Mouse (Mus musculus) hindbrain, embryonic 12.5 days (tissue): Measurements from ENCODE around the gene M1ap. TPM values are rescaled to one million over a fixed set of nuclear protein-coding genes. Genes with fewer than 3 reads are reported as not detected.

Source experiments
- ATAC-seq: fragments of 200-750 bp; cut with Nextera tagmentation; 2 replicates; pipeline ENCODE4 v1.8.0; 2017; ENCODE audit warnings: moderate TSS enrichment; ENCODE audit not compliant: low FRiP score
- H3K27ac ChIP-seq: fragments of 300-500 bp; sonication (generic); 2 replicates; pipeline ENCODE4 v1.5.1; 2016; ENCODE audit warnings: mild to moderate bottlenecking
- H3K27me3 ChIP-seq: fragments of 300-500 bp; sonication (generic); 2 replicates; pipeline ENCODE4 v1.6.1; 2016; ENCODE audit warnings: mild to moderate bottlenecking
- H3K36me3 ChIP-seq: fragments of 300-500 bp; sonication (generic); 2 replicates; pipeline ENCODE4 v1.6.1; 2016; ENCODE audit warnings: mild to moderate bottlenecking
- H3K4me1 ChIP-seq: fragments of 300-500 bp; sonication (generic); 2 replicates; pipeline ENCODE4 v1.6.1; 2016
- H3K4me2 ChIP-seq: fragments of 300-500 bp; sonication (generic); replicated peaks from 2 replicates; pipeline ENCODE4 v1.6.1; 2016; ENCODE audit warnings: mild to moderate bottlenecking
- H3K4me3 ChIP-seq: fragments of 300-500 bp; sonication (generic); 2 replicates; pipeline ENCODE4 v1.5.1; 2016; ENCODE audit warnings: mild to moderate bottlenecking
- H3K9ac ChIP-seq: fragments of 300-500 bp; sonication (generic); 2 replicates; pipeline ENCODE4 v1.6.1; 2016; ENCODE audit warnings: mild to moderate bottlenecking, moderate library complexity
- H3K9me3 ChIP-seq: fragments of 300-500 bp; sonication (generic); replicated peaks from 2 replicates; pipeline ENCODE4 v1.6.1; 2016; ENCODE audit warnings: mild to moderate bottlenecking
- WGBS: fragments of 180-500 bp; shearing (Covaris S2); methylation state at CpG from one replicate; pipeline ENCODE4 v1.1.7; 2016; 5-methylcytosine and 5-hydroxymethylcytosine counted together
- polyA plus RNA-seq: library from polyadenylated mRNA; unstranded; fragments of >200 nt; fragmentation: Nextera tagmentation; extraction: Ambion mirVana; gene quantifications from 2 replicates; pipeline ENCODE4 v1.2.1, GENCODE M21; 2016

The M1ap gene
- polyA plus RNA-seq, 1 experiment from 2014 or later: 1.1 TPM

GRCm38 (mm10) chr6:82940765-82941164 is 5.9 kb upstream of the M1ap start:
- Histone ChIP-seq H3K4me1 (peaks cover 8% of the 10 kb centered on the region; the same call in 1 of the 2 replicates), H3K4me3 (no peak overlapping the region), H3K36me3 (no peaks in the 10 kb centered on the region), H3K27ac (no peak overlapping the region), H3K27me3 (peaks cover 13% of the 10 kb centered on the region), H3K9me3 (no peaks in the 10 kb centered on the region), H3K9ac (no peak overlapping the region), H3K4me2 (no peak overlapping the region)
- WGBS: 81% methylated on average over 3 of the region's 3 CpGs
- ATAC-seq: no peak

DNA sequence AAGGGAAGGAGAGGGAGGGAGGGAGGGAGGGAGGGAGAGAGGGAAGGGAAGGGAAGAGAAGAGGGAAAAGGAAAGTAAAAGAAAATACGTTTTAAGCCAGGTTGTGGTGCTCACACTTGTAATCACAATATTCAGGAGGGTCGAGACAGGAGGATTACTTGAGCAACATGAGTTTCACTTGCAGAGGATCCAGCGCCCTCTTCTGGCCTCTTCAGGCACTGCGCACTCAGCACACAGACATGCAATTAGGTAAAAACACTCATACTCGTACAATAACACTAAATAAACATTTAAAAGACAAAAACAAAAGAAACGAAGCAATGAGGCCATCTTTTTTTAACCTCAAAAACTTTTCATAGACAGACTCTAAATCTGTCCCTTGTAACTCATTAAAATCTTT is 952 bp upstream of the M1ap start:
- Histone ChIP-seq H3K4me3 (no peak overlapping the region), H3K27me3 (no peaks in the 10 kb centered on the region), H3K36me3 (no peaks in the 10 kb centered on the region), H3K9ac (no peak overlapping the region), H3K9me3 (no peaks in the 10 kb centered on the region), H3K27ac (no peak overlapping the region), H3K4me2 (no peak overlapping the region), H3K4me1 (no peaks in the 10 kb centered on the region)
- WGBS: 51% methylated on average over 6 of the region's 6 CpGs
- no peak for ATAC-seq

GRCm38 (mm10) chr6:82956553-82957251 is 10.0 kb downstream of the M1ap start:
- H3K4me1 ChIP-seq: 0 out of 2 replicates have a peak, but pooled peaks cover 5% of the 10 kb centered on the region
- H3K9me3 ChIP-seq: no peaks in the 10 kb centered on the region
- 57% methylated on average over 4 of the region's 4 CpGs for WGBS
- H3K4me3 ChIP-seq: no peak overlapping the region
- H3K36me3 ChIP-seq: no peaks in the 10 kb centered on the region
- H3K4me2 ChIP-seq: no peak overlapping the region
- no peaks in the 10 kb centered on the region for H3K27me3 ChIP-seq
- no peak overlapping the region for H3K27ac ChIP-seq
- no peak overlapping the region for H3K9ac ChIP-seq
- ATAC-seq: no peak

GRCm38 (mm10) chr6:82961664-82962063 is 15.0 kb downstream of the M1ap start:
- Histone ChIP-seq H3K27ac (no peak overlapping the region), H3K4me2 (no peak overlapping the region), H3K4me1 (0 out of 2 replicates have a peak, but pooled peaks cover 2% of the 10 kb centered on the region), H3K4me3 (no peak overlapping the region), H3K9ac (no peak overlapping the region), H3K36me3 (no peaks in the 10 kb centered on the region), H3K27me3 (no peaks in the 10 kb centered on the region), H3K9me3 (no peaks in the 10 kb centered on the region)
- 78% methylated on average over 1 of the region's 1 CpGs for WGBS
- ATAC-seq: no peak

- no peaks in the 10 kb centered on the region for H3K4me1 ChIP-seq
- WGBS: 79% methylated on average over 6 of the region's 6 CpGs
- H3K9ac ChIP-seq: no peak overlapping the region
- no peak overlapping the region for H3K27ac ChIP-seq
- no peaks in the 10 kb centered on the region for H3K9me3 ChIP-seq
- H3K27me3 ChIP-seq: no peaks in the 10 kb centered on the region
- H3K4me2 ChIP-seq: no peak overlapping the region
- H3K36me3 ChIP-seq: no peaks in the 10 kb centered on the region
- ATAC-seq: no peak
- no peak overlapping the region for H3K4me3 ChIP-seq
These were observed 22.8 kb downstream of the M1ap start for GRCm38 (mm10) chr6:82969249-82970084.

DNA sequence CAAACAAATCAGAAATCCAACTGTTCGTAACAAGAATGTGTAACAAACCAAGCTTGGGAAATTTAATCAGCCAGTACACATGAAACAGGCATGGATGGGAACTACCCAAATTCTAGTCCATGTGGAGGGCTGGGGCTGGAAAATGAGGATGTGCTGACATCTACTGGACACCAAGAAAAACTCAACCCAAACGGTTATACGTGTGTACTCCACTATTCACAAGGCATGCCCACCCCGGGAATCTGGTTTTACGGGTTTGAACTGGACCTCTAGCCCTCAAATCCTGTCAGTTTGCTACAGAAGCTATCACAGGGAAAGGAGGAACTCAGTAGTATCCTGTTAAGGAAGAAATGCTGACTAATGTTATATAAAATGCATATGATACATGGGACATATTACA is 24.3 kb downstream of the M1ap start:
- Histone ChIP-seq H3K27ac (no peak overlapping the region), H3K4me1 (no peaks in the 10 kb centered on the region), H3K27me3 (no peaks in the 10 kb centered on the region), H3K4me3 (no peak overlapping the region), H3K9me3 (no peaks in the 10 kb centered on the region), H3K9ac (no peak overlapping the region), H3K36me3 (no peaks in the 10 kb centered on the region), H3K4me2 (no peak overlapping the region)
- 0 out of 2 replicates have a peak, but pooled peaks have one; percentile 61 for ATAC-seq
- WGBS: 13% methylated on average over 5 of the region's 5 CpGs

- 59% methylated on average over 9 of the region's 9 CpGs for WGBS
- no peaks in the 10 kb centered on the region for H3K27me3 ChIP-seq
- H3K27ac ChIP-seq: no peak overlapping the region
- H3K4me1 ChIP-seq: no peaks in the 10 kb centered on the region
- H3K4me2 ChIP-seq: no peak overlapping the region
- no peak overlapping the region for H3K4me3 ChIP-seq
- no peak for ATAC-seq
- H3K9ac ChIP-seq: no peak overlapping the region
- no peaks in the 10 kb centered on the region for H3K9me3 ChIP-seq
- no peaks in the 10 kb centered on the region for H3K36me3 ChIP-seq
These were observed 40.8 kb downstream of the M1ap start for GRCm38 (mm10) chr6:82987411-82987971.

DNA sequence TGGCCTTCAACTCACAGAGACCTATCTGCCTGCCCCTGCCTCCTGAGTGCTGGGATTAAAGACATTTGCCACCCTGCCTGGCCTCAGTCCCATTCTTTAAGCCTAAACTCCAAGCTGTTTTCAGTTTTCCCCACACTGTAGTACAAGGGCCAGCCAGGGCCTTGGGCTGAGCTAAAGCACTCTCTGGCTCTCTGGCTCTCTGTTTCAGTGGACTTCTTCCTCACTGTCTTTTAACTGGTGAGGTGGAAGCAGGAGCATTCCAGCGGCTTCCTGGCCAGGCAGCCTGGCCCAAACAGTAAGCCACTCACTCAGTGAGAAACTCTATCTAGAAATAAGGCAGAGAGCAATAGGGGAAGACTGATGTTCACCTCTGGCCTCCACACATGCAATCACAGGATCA is 47.0 kb downstream of the M1ap start:
- Histone ChIP-seq H3K27me3 (no peaks in the 10 kb centered on the region), H3K9ac (no peak overlapping the region), H3K27ac (no peak overlapping the region), H3K4me2 (no peak overlapping the region), H3K4me1 (peaks cover 2% of the 10 kb centered on the region; the same call in 1 of the 2 replicates), H3K4me3 (no peak overlapping the region), H3K9me3 (no peaks in the 10 kb centered on the region), H3K36me3 (no peaks in the 10 kb centered on the region)
- WGBS: 50% methylated on average over 1 of the region's 1 CpGs
- ATAC-seq: no peak

GRCm38 (mm10) chr6:82994372-82994771 is 47.7 kb downstream of the M1ap start:
- WGBS: 74% methylated on average over 7 of the region's 7 CpGs
- Histone ChIP-seq H3K36me3 (no peaks in the 10 kb centered on the region), H3K27me3 (no peaks in the 10 kb centered on the region), H3K4me3 (no peak overlapping the region), H3K4me1 (peaks cover 2% of the 10 kb centered on the region; the same call in 1 of the 2 replicates), H3K4me2 (no peak overlapping the region), H3K27ac (no peak overlapping the region), H3K9me3 (no peaks in the 10 kb centered on the region), H3K9ac (no peak overlapping the region)
- ATAC-seq: no peak

DNA sequence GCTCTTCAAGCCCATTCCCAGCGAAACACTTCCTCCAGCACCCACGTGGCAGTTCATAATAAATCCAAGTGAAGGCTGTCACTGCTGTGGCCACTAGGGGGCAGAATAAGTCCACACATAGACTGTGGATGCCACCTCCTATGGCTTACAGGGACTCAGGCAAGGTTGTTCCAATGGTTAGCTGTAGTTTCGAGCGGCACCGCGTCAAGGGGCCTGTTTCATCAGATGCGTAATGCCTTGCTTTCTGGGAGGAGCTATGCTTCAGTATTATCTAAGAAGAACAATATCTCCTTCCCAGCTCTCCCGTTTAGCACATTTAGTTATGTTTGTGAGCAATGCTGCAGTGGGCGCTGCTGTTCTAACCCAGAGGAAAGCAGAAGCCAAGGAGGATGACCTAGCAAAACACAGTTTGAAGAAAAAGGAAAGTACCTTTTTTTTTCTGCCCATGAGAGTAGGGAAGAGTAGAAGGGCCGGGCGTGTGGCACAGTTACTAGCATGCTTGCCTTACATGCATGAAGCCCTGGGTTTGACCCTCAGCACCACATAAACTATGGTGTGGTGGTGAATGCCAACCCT is 50.1 kb downstream of the M1ap start:
- ATAC-seq: peak; percentile 91
- Histone ChIP-seq H3K9me3 (no peaks in the 10 kb centered on the region), H3K9ac (no peak overlapping the region), H3K4me2 (peak overlapping the region; percentile 35), H3K36me3 (no peaks in the 10 kb centered on the region), H3K4me3 (no peak overlapping the region), H3K27ac (no peak overlapping the region), H3K4me1 (peaks cover 2% of the 10 kb centered on the region; the same call in 1 of the 2 replicates), H3K27me3 (0 out of 2 replicates have a peak, but pooled peaks cover 3% of the 10 kb centered on the region)
- WGBS: 15% methylated on average over 11 of the region's 11 CpGs

DNA sequence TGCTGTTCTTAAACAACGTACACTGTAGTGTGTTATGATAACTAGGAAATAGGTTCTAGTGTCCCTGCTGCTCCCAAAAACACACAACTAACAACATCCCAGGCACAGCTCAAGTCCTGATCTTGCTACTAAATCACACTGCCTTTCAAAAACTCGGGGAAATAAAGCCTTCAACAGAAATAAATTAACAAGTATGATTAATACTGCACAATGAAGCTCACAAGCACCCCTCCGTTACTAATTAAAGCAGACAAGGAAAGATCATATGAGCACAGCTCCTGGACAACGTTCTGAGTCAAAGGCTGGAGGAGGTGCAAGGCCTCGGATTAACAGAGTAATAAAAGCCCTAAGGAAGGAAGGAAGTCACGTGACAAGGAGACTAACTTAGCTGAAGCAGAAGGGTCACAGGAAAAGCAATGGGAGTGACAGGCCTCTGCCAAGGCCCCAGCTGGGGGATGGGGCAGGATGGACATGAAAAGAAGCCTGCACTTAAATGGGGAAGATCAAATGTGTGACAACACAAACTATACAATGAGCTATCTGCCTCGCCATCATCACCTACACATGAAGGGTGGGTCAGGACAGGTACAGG is 50.9 kb downstream of the M1ap start:
- H3K36me3 ChIP-seq: no peaks in the 10 kb centered on the region
- no peak overlapping the region for H3K4me3 ChIP-seq
- H3K4me1 ChIP-seq: peaks cover 2% of the 10 kb centered on the region; the same call in 1 of the 2 replicates
- no peaks in the 10 kb centered on the region for H3K9me3 ChIP-seq
- H3K4me2 ChIP-seq: no peak overlapping the region
- 0 out of 2 replicates have a peak, but pooled peaks cover 3% of the 10 kb centered on the region for H3K27me3 ChIP-seq
- 66% methylated on average over 7 of the region's 7 CpGs for WGBS
- H3K27ac ChIP-seq: no peak overlapping the region
- no peak overlapping the region for H3K9ac ChIP-seq
- ATAC-seq: 0 out of 2 replicates have a peak, but pooled peaks have one; percentile 38

- Histone ChIP-seq H3K4me1 (peaks cover 2% of the 10 kb centered on the region; the same call in 1 of the 2 replicates), H3K27ac (no peak overlapping the region), H3K9ac (no peak overlapping the region), H3K9me3 (no peaks in the 10 kb centered on the region), H3K27me3 (0 out of 2 replicates have a peak, but pooled peaks cover 3% of the 10 kb centered on the region), H3K36me3 (no peaks in the 10 kb centered on the region), H3K4me2 (no peak overlapping the region), H3K4me3 (no peak overlapping the region)
- ATAC-seq: no peak
- 72% methylated on average over 4 of the region's 4 CpGs for WGBS
These were observed 51.6 kb downstream of the M1ap start for GRCm38 (mm10) chr6:82998326-82998725.
